Mouse (Mus musculus): ENCODE data around the gene Cpsf6. TPM values are rescaled to one million over a fixed set of nuclear protein-coding genes. Genes with fewer than 3 reads are reported as not detected.

The Cpsf6 gene
- polyA plus RNA-seq, 1 experiment from 2014 or later, result 93.0 TPM

- Histone ChIP-seq H3K4me3 (ENCODE audit: control insufficient read depth in 1 of 2, insufficient read depth in 1 of 2, low read depth in 1 of 2, low read length in 2 of 2) (no peak overlapping the region), H3K4me2 (ENCODE audit: low read length) (no peak overlapping the region), H3K27me3 (ENCODE audit: control insufficient read depth, insufficient read depth, low read length) (peaks cover 3% of the 10 kb centered on the region; the same call in 1 of the 2 replicates), H3K36me3 (ENCODE audit: control insufficient read depth, insufficient read depth, low read length) (no peaks in the 10 kb centered on the region), H3K9ac (ENCODE audit: low read length) (no peak overlapping the region), H3K27ac (replicated peaks in 1 of 2; ENCODE audit: control insufficient read depth in 1 of 2, insufficient read depth in 1 of 2, low read depth in 2 of 2, low read length in 2 of 2) (no peak overlapping the region), H3K4me1 (ENCODE audit: control insufficient read depth in 2 of 2, insufficient read depth in 2 of 2, low read length in 2 of 2) (no peaks in the 10 kb centered on the region), H3K9me3 (ENCODE audit: control insufficient read depth, low read length) (no peaks in the 10 kb centered on the region)
- WGBS, result 62% methylated on average over 5 of the region's 5 CpGs
- no peak for ATAC-seq (ENCODE audit: insufficient number of reproducible peaks, insufficient read depth, low FRiP score, low read depth)
Measured at GRCm38 (mm10) chr10:117299901-117300520, 79.8 kb downstream of the Cpsf6 start.

GRCm38 (mm10) chr10:117299106-117299505, 80.7 kb downstream of the Cpsf6 start:
- Histone ChIP-seq H3K4me3 (ENCODE audit: control insufficient read depth in 1 of 2, insufficient read depth in 1 of 2, low read depth in 1 of 2, low read length in 2 of 2) (no peak overlapping the region), H3K4me2 (ENCODE audit: low read length) (no peak overlapping the region), H3K4me1 (ENCODE audit: control insufficient read depth in 2 of 2, insufficient read depth in 2 of 2, low read length in 2 of 2) (no peaks in the 10 kb centered on the region), H3K9ac (ENCODE audit: low read length) (no peak overlapping the region), H3K9me3 (ENCODE audit: control insufficient read depth, low read length) (no peaks in the 10 kb centered on the region), H3K27me3 (ENCODE audit: control insufficient read depth, insufficient read depth, low read length) (peaks cover 3% of the 10 kb centered on the region; the same call in 1 of the 2 replicates), H3K27ac (replicated peaks in 1 of 2; ENCODE audit: control insufficient read depth in 1 of 2, insufficient read depth in 1 of 2, low read depth in 2 of 2, low read length in 2 of 2) (no peak overlapping the region), H3K36me3 (ENCODE audit: control insufficient read depth, insufficient read depth, low read length) (no peaks in the 10 kb centered on the region)
- WGBS, result 82% methylated on average over 4 of the region's 4 CpGs
- no peak for ATAC-seq (ENCODE audit: insufficient number of reproducible peaks, insufficient read depth, low FRiP score, low read depth)

- Histone ChIP-seq H3K4me2 (ENCODE audit: low read length) (no peak overlapping the region), H3K36me3 (ENCODE audit: control insufficient read depth, insufficient read depth, low read length) (no peaks in the 10 kb centered on the region), H3K9ac (ENCODE audit: low read length) (no peak overlapping the region), H3K9me3 (ENCODE audit: control insufficient read depth, low read length) (no peaks in the 10 kb centered on the region), H3K4me1 (ENCODE audit: control insufficient read depth in 2 of 2, insufficient read depth in 2 of 2, low read length in 2 of 2) (no peaks in the 10 kb centered on the region), H3K27me3 (ENCODE audit: control insufficient read depth, insufficient read depth, low read length) (peaks cover 3% of the 10 kb centered on the region; the same call in 1 of the 2 replicates), H3K4me3 (ENCODE audit: control insufficient read depth in 1 of 2, insufficient read depth in 1 of 2, low read depth in 1 of 2, low read length in 2 of 2) (no peak overlapping the region), H3K27ac (replicated peaks in 1 of 2; ENCODE audit: control insufficient read depth in 1 of 2, insufficient read depth in 1 of 2, low read depth in 2 of 2, low read length in 2 of 2) (no peak overlapping the region)
- WGBS, result 77% methylated on average over 6 of the region's 6 CpGs
- no peak for ATAC-seq (ENCODE audit: insufficient number of reproducible peaks, insufficient read depth, low FRiP score, low read depth)
Measured at GRCm38 (mm10) chr10:117298336-117298735, 81.5 kb downstream of the Cpsf6 start.

Other genes with a start within 250 kb of the Cpsf6 start
- gene Frs2, start 231.5 kb downstream of the Cpsf6 start, polyA plus RNA-seq (2014; fragmentation: Nextera tagmentation; extraction: Ambion mirVana), result 25.4 and 26.1 TPM in 2 replicates
- 48.0 and 52.1 TPM in 2 replicates for gene Yeats4, start 155.5 kb downstream of the Cpsf6 start, polyA plus RNA-seq (2014; fragmentation: Nextera tagmentation; extraction: Ambion mirVana)
- not detected in 2 replicates for gene 9530003J23Rik, start 141.3 kb downstream of the Cpsf6 start, polyA plus RNA-seq (2014; fragmentation: Nextera tagmentation; extraction: Ambion mirVana)
- 106 and 110 TPM in 2 replicates for gene Lyz2, start 97.7 kb downstream of the Cpsf6 start, polyA plus RNA-seq (2014; fragmentation: Nextera tagmentation; extraction: Ambion mirVana)
- 5.1 TPM in 2 replicates for gene Lyz1, start 87.1 kb downstream of the Cpsf6 start, polyA plus RNA-seq (2014; fragmentation: Nextera tagmentation; extraction: Ambion mirVana)
- 0.96 and 1.00 TPM in 2 replicates for gene Cpm, start 249.5 kb upstream of the Cpsf6 start, polyA plus RNA-seq (2014; fragmentation: Nextera tagmentation; extraction: Ambion mirVana)